Mouse (Mus musculus): ENCODE data around the gene Paxx. TPM values are rescaled to one million over a fixed set of nuclear protein-coding genes. Genes with fewer than 3 reads are reported as not detected.

Paxx gene
- 95.4 and 126 TPM in 2 replicates for polyA plus RNA-seq (2014; fragmentation: Nextera tagmentation; extraction: Ambion mirVana)

DNA sequence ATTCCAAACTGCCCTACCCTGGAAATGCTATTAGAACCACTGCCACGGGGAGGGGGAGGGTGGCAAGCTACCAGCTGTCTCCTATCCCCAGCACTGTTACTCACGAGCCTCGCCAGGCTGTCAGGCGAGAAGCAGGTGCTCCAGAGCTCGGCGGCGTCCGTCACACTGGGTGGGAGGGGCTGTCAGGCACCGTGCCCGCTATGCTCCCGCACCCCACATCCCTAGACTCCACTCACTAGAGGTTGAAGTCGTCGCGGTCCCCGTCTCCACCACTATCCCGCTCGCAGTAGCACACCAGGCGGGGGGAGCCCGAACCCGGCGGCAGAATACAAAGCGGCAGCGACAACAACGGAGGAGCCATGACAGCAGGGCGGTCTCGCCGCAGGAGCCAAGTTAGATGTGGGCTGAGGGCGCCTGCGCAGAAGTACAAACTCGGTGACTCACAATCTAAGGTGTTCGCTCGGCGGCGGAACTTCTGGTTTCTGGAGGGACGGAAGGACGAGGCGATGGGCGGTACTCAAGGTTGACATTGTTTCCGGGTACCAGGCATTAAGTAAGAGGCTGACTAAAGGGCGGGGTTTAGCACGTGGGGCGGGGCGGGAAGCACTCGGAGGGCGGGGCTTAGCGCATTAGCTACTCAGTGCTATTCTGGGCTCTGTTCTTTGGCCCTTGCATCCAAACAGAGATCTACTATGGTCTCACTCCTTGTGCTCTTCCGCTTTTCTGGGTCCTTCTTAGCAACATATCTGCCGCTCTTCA is at the start of gene Paxx:
Gene Paxx, minus strand, starts transcription at position 544 of the 759 bp plus-strand sequence.
- Histone ChIP-seq H3K4me3 (replicated peaks; ENCODE audit: low read depth, low read length) (peak within 1 kb of the TSS; percentile 71), H3K27me3 (ENCODE audit: control insufficient read depth, insufficient read depth, low read length) (no peaks in the 10 kb centered on the region), H3K36me3 (ENCODE audit: control insufficient read depth, insufficient read depth, low read length) (peaks cover 22% of the 10 kb centered on the region), H3K4me2 (ENCODE audit: low read length) (peak within 1 kb of the TSS; percentile 91), H3K4me1 (ENCODE audit: control insufficient read depth, insufficient read depth, low read length) (peaks cover 17% of the 10 kb centered on the region), H3K9me3 (ENCODE audit: control insufficient read depth, low read length) (no peaks in the 10 kb centered on the region), H3K9ac (replicated peaks; ENCODE audit: low read length) (peak within 1 kb of the TSS; percentile 82), H3K27ac (replicated peaks; ENCODE audit: low read depth, low read length) (peak within 1 kb of the TSS; percentile 96)
- WGBS: under 1% methylated on average over 48 of the region's 48 CpGs
- peak; percentile 89 for ATAC-seq (ENCODE audit: low FRiP score, low TSS enrichment)
- peak; percentile 96 for DNase-seq

DNA sequence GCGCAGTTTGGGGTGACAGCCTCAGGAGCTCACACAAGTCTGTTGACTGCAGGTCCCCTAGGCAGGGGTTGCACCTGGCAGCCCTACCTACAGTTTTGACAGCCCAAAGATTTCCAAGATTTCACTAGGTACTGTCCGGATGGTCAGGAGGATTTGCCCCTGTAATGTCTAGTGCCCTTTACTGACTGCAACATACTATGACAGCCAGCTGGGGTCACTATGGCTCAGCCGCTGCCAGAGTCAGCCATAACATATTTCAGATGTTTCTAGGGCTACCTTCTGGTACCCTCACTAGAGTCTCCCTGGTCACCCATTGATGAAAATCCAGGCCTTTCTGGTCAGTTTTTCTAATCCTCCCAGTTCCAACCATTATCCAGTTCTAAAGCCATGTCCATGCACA is 49.0 kb upstream of the Paxx start:
- Histone ChIP-seq H3K4me3 (replicated peaks; ENCODE audit: low read depth, low read length) (no peak overlapping the region), H3K4me2 (ENCODE audit: low read length) (no peak overlapping the region), H3K27me3 (ENCODE audit: control insufficient read depth, insufficient read depth, low read length) (no peaks in the 10 kb centered on the region), H3K4me1 (ENCODE audit: control insufficient read depth, insufficient read depth, low read length) (no peaks in the 10 kb centered on the region), H3K27ac (replicated peaks; ENCODE audit: low read depth, low read length) (no peak overlapping the region), H3K9ac (replicated peaks; ENCODE audit: low read length) (no peak overlapping the region), H3K36me3 (ENCODE audit: control insufficient read depth, insufficient read depth, low read length) (peaks cover 11% of the 10 kb centered on the region), H3K9me3 (ENCODE audit: control insufficient read depth, low read length) (no peaks in the 10 kb centered on the region)
- DNase-seq: no peak
- WGBS: 67% methylated on average over 3 of the region's 3 CpGs
- no peak for ATAC-seq (ENCODE audit: low FRiP score, low TSS enrichment)

DNA sequence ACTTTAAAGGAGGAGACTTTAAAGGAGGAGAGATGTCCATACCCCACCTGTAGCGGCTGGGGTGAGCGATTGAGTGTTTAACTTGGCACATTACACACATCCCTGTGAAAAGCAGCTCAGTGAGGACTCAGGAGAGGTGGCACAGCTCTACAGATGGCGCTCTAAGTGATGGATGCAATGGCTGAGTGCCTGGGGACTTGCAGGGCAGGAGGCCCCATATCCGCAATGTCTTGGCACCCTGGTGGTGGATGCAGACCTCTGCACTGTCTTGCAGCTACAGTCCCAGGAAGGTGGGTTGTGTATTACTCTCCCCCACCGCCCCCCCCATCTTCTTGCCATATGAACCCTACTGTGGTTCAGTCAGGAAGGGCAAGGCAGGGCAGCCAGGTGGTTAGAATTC is 46.1 kb upstream of the Paxx start:
- no peaks in the 10 kb centered on the region for H3K27me3 ChIP-seq (ENCODE audit: control insufficient read depth, insufficient read depth, low read length)
- H3K4me1 ChIP-seq (ENCODE audit: control insufficient read depth, insufficient read depth, low read length): peaks cover 3% of the 10 kb centered on the region
- no peak overlapping the region for H3K27ac ChIP-seq (replicated peaks; ENCODE audit: low read depth, low read length)
- no peak overlapping the region for H3K9ac ChIP-seq (replicated peaks; ENCODE audit: low read length)
- H3K4me3 ChIP-seq (replicated peaks; ENCODE audit: low read depth, low read length): no peak overlapping the region
- H3K4me2 ChIP-seq (ENCODE audit: low read length): no peak overlapping the region
- H3K9me3 ChIP-seq (ENCODE audit: control insufficient read depth, low read length): no peaks in the 10 kb centered on the region
- DNase-seq: peak; percentile 24
- no peak for ATAC-seq (ENCODE audit: low FRiP score, low TSS enrichment)
- H3K36me3 ChIP-seq (ENCODE audit: control insufficient read depth, insufficient read depth, low read length): peaks cover 31% of the 10 kb centered on the region
- WGBS: 28% methylated on average over 5 of the region's 5 CpGs

DNA sequence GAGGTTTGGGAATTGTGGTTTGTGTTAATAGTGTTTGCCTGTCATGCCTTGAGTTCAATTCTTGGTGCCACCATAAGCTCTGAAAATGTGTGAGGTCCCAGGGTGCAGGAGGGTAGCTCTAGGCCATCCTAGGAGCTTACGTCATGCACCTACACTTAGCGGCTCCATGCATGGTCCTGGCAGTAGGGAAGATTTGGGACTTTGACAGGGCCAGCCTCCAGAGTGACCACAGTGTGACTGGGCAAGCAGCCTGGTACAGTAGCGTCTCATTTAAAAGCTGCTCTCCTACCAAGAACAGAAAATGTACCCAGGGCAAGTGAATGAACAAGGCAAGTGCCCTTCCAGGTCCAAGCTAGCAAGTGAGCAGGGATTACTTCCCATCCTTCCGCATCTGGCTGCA is 45.0 kb upstream of the Paxx start:
- no peak overlapping the region for H3K4me3 ChIP-seq (replicated peaks; ENCODE audit: low read depth, low read length)
- peaks cover 11% of the 10 kb centered on the region for H3K4me1 ChIP-seq (ENCODE audit: control insufficient read depth, insufficient read depth, low read length)
- peaks cover 31% of the 10 kb centered on the region for H3K36me3 ChIP-seq (ENCODE audit: control insufficient read depth, insufficient read depth, low read length)
- 94% methylated on average over 4 of the region's 4 CpGs for WGBS
- DNase-seq (no peak), ATAC-seq (ENCODE audit: low FRiP score, low TSS enrichment) (no peak)
- no peaks in the 10 kb centered on the region for H3K27me3 ChIP-seq (ENCODE audit: control insufficient read depth, insufficient read depth, low read length)
- H3K4me2 ChIP-seq (ENCODE audit: low read length): no peak overlapping the region
- H3K27ac ChIP-seq (replicated peaks; ENCODE audit: low read depth, low read length): no peak overlapping the region
- no peak overlapping the region for H3K9ac ChIP-seq (replicated peaks; ENCODE audit: low read length)
- no peaks in the 10 kb centered on the region for H3K9me3 ChIP-seq (ENCODE audit: control insufficient read depth, low read length)

DNA sequence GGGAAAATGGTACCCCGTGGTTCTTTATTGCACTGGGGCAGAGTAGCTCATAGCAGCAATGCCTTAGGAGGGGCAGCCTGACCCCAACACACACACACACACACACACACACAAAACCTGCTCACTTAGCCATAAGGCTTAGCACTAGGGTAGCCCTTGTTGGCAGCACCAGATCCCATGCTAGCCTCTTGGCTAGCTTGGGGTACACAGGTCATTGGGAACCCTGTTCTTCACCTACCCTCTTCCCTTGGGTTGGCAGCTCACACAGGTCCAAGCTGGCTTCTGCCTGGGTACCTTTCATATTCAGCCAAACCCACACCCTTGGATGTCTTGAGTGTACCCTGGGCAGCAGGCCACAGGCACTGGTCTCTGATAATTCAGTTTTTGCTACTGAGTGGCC is 44.1 kb upstream of the Paxx start:
- H3K4me1 ChIP-seq (ENCODE audit: control insufficient read depth, insufficient read depth, low read length): peaks cover 14% of the 10 kb centered on the region
- no peaks in the 10 kb centered on the region for H3K27me3 ChIP-seq (ENCODE audit: control insufficient read depth, insufficient read depth, low read length)
- DNase-seq (no peak), ATAC-seq (ENCODE audit: low FRiP score, low TSS enrichment) (no peak)
- H3K9ac ChIP-seq (replicated peaks; ENCODE audit: low read length): no peak overlapping the region
- H3K4me3 ChIP-seq (replicated peaks; ENCODE audit: low read depth, low read length): no peak overlapping the region
- H3K36me3 ChIP-seq (ENCODE audit: control insufficient read depth, insufficient read depth, low read length): peaks cover 31% of the 10 kb centered on the region
- 89% methylated on average over 1 of the region's 1 CpGs for WGBS
- no peaks in the 10 kb centered on the region for H3K9me3 ChIP-seq (ENCODE audit: control insufficient read depth, low read length)
- no peak overlapping the region for H3K4me2 ChIP-seq (ENCODE audit: low read length)
- H3K27ac ChIP-seq (replicated peaks; ENCODE audit: low read depth, low read length): no peak overlapping the region

DNA sequence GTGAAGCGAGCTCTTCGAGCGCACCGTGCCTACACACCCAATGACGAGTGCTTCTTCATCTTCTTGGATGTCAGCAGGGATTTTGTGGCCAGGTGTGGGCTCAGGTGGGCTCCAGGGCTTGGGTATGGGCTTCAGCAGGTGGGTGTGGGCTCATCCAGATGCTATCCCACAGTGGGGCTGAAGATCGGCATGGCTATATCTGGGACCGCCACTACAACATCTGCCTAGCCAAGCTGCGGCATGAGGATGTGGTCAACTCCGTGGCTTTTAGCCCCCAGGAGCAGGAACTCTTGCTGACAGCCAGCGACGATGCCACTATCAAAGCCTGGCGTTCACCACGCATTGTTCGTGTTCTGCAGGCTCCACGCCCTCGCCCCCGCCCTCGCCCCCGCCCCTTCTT is 43.6 kb upstream of the Paxx start:
- H3K27me3 ChIP-seq (ENCODE audit: control insufficient read depth, insufficient read depth, low read length): no peaks in the 10 kb centered on the region
- no peak overlapping the region for H3K27ac ChIP-seq (replicated peaks; ENCODE audit: low read depth, low read length)
- H3K9me3 ChIP-seq (ENCODE audit: control insufficient read depth, low read length): no peaks in the 10 kb centered on the region
- peaks cover 14% of the 10 kb centered on the region for H3K4me1 ChIP-seq (ENCODE audit: control insufficient read depth, insufficient read depth, low read length)
- ATAC-seq (ENCODE audit: low FRiP score, low TSS enrichment) (no peak), DNase-seq (no peak)
- WGBS: 95% methylated on average over 19 of the region's 19 CpGs
- H3K4me2 ChIP-seq (ENCODE audit: low read length): no peak overlapping the region
- no peak overlapping the region for H3K4me3 ChIP-seq (replicated peaks; ENCODE audit: low read depth, low read length)
- H3K36me3 ChIP-seq (ENCODE audit: control insufficient read depth, insufficient read depth, low read length): peaks cover 31% of the 10 kb centered on the region
- no peak overlapping the region for H3K9ac ChIP-seq (replicated peaks; ENCODE audit: low read length)

DNA sequence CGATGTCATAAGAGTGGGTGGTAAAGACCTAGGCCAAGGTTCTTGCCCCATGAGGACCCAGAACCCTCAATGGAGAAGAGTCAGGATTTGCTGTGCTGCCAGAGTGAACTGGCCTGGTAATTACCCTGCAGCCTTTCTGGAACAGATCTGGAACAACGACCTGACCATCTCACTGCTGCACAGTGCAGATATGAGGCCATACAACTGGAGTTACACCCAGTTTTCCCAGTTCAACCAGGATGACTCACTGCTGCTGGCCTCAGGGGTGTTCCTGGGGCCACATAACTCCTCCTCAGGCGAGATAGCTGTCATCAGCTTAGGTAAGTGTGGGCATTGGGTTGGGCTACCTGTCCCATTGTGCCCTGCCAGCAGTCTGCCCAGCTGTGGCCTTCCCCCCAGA is 41.8 kb upstream of the Paxx start:
- H3K4me3 ChIP-seq (replicated peaks; ENCODE audit: low read depth, low read length): no peak overlapping the region
- no peak overlapping the region for H3K4me2 ChIP-seq (ENCODE audit: low read length)
- H3K4me1 ChIP-seq (ENCODE audit: control insufficient read depth, insufficient read depth, low read length): peaks cover 14% of the 10 kb centered on the region
- peaks cover 31% of the 10 kb centered on the region for H3K36me3 ChIP-seq (ENCODE audit: control insufficient read depth, insufficient read depth, low read length)
- ATAC-seq (ENCODE audit: low FRiP score, low TSS enrichment) (no peak), DNase-seq (no peak)
- H3K27ac ChIP-seq (replicated peaks; ENCODE audit: low read depth, low read length): no peak overlapping the region
- H3K9me3 ChIP-seq (ENCODE audit: control insufficient read depth, low read length): no peaks in the 10 kb centered on the region
- no peaks in the 10 kb centered on the region for H3K27me3 ChIP-seq (ENCODE audit: control insufficient read depth, insufficient read depth, low read length)
- WGBS: 90% methylated on average over 3 of the region's 3 CpGs
- H3K9ac ChIP-seq (replicated peaks; ENCODE audit: low read length): no peak overlapping the region

DNA sequence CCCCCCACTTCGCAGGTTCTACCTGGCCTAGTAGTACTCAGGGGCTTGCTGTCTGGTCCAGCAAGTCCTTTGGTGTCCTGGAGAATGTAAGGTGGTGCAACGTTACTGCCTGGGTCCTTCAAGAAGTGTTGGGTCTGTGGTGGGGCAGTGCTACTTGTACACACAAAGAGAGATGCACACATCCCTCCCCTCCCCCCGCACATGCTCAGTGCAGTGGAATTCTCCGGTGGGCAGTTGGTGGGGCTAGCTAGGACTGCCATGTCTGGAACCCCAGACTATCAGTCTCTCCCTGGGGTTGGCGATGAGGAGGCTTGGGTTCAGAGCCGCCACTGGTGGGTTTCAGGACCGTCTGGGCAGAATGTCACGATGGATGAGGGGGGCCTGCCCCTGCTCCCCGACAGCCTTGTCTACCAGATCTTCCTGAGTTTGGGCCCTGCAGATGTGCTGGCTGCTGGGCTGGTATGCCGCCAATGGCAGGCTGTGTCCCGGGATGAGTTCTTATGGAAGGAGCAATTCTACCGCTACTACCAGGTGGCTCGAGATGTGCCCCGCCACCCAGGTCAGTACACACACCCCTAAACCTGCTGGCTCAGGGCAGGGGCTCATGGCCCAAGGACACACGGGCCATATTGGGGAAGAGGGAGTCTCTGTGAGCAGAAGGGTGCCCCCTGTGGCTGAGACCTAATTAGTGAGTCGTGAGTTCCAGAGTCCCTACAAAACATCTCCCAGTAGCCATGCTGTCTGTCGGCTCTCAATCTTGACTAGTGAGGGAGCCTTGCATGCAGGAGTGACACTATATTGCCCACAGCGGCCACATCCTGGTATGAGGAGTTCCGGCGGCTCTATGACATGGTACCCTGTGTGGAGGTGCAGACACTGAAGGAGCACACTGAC is 40.9 kb upstream of the Paxx start, which contains the start of gene C8g:
Gene C8g, minus strand, starts transcription at position 127 of the 894 bp plus-strand sequence.
- WGBS: 76% methylated on average over 20 of the region's 20 CpGs
- peak within 1 kb of the TSS; percentile 80 for H3K27ac ChIP-seq (replicated peaks; ENCODE audit: low read depth, low read length)
- H3K9ac ChIP-seq (replicated peaks; ENCODE audit: low read length): peak within 1 kb of the TSS; percentile 97
- H3K4me3 ChIP-seq (replicated peaks; ENCODE audit: low read depth, low read length): peak within 1 kb of the TSS; percentile 87
- no peak for ATAC-seq (ENCODE audit: low FRiP score, low TSS enrichment)
- peak; percentile 29 for DNase-seq
- peaks cover 31% of the 10 kb centered on the region for H3K36me3 ChIP-seq (ENCODE audit: control insufficient read depth, insufficient read depth, low read length)
- H3K27me3 ChIP-seq (ENCODE audit: control insufficient read depth, insufficient read depth, low read length): no peaks in the 10 kb centered on the region
- no peaks in the 10 kb centered on the region for H3K9me3 ChIP-seq (ENCODE audit: control insufficient read depth, low read length)
- peaks cover 14% of the 10 kb centered on the region for H3K4me1 ChIP-seq (ENCODE audit: control insufficient read depth, insufficient read depth, low read length)
- H3K4me2 ChIP-seq (ENCODE audit: low read length): peak within 1 kb of the TSS; percentile 93

Measured in midbrain, embryonic 14.5 days (tissue).